Mouse (Mus musculus) layer of hippocampus, postnatal 14 days (tissue): Measurements from ENCODE around the gene Cd109. TPM values are rescaled to one million over a fixed set of nuclear protein-coding genes. Genes with fewer than 3 reads are reported as not detected.

Source experiments
- DNase-seq, 2 experiments: peaks; one replicate each; pipeline ENCODE4 v3.0.0; 2021 to 2022; ENCODE audit warnings: low spot score in 2 of 2, mixed read lengths in 1 of 2
- long read RNA-seq, 2 experiments: library from polyadenylated mRNA; stranded (forward); transcript quantifications; one replicate each; pipeline ENCODE4 v2.0.0; 2021
- total RNA-seq, 2 experiments: library from RNA; stranded (reverse); gene quantifications; 2 replicates each; pipeline ENCODE4 v1.2.3; 2021

The Cd109 gene
- total RNA-seq = 1 to 10 TPM; 6.3 to 7.4 TPM
- long read RNA-seq, experiment 1, partial matches to known transcripts = 3 of 3 reads
- long read RNA-seq, experiment 1, other reads (novel, unspliced or antisense) = 0 of 3 reads
- long read RNA-seq, experiment 2, full-length matches to known transcripts = 3 of 4 reads
- long read RNA-seq, experiment 2, partial matches to known transcripts = 0 of 4 reads
- long read RNA-seq, experiment 2, other reads (novel, unspliced or antisense) = 1 of 4 reads

DNA sequence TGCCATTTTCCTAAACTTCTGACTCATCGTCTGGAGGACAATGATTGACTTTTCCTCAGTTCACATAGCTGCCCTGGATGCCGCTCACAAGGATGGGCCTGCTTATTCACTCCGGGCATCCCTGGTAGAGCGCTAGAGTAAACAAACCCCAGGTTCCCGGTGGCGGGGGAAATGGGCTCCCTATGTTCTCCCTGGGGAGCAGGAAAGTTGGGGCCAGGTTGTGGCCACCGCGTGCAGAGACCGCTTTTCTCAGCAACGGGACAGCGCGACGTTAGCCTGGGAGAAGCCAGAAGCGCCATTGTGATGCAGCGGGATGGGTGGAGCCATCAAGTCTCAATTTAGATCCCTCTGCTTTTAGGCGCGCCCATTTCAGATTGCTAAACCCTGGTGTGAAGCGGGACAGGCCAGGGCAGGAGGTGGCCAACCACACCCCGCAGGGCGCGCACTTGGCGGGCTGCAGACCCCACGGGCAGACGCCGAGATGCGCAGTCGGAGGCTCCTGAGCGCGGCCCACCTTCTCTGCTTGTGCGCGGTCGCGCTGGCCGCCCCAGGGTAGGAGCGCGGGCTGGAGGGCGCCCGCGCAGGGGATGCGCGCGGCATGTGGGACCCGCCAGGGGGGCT, at the start of gene Cd109:
TSS of gene Cd109 (plus strand) at position 146 of the 621 bp plus-strand sequence.
- peak in 1 of 2 experiments; percentile 39 for DNase-seq

DNA sequence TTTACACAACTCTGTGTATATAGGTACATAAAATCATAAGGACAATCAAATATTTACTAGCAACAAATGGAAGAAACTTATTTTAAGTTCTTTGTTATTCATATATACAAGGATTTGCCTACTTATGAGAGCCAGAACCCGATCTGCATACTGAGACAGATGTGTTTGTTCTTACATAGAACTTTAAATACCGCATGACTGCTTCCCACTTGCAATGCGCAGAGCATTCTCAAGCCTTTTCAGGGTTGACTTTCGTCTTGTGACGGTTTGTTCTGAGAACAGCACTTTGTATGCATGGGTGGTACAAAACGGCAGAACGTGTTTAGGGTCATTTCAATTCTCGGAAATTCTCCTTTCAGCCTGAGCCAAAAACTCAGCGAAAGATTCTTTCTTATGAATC, 45.4 kb upstream of the Cd109 start:
- no peak for DNase-seq

DNA sequence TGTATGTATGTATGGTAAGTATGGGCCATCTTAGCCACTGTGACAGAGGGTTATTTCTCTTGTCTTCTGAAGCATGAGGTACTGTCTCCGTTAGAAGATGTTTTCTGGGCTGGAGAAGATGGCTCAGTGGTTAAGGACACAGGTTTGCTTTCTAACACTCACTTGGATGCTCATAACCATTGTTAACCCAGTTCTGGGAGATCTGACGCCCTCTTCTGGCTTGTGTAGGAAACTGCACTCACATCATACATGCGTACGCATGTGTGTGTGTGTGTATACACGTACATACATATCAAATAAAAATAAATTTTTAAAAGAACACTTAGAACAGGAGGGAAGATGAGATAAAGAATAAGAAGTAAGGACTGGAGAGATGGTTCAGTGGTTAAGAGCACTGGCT, 38.9 kb upstream of the Cd109 start:
- DNase-seq = no peak

DNA sequence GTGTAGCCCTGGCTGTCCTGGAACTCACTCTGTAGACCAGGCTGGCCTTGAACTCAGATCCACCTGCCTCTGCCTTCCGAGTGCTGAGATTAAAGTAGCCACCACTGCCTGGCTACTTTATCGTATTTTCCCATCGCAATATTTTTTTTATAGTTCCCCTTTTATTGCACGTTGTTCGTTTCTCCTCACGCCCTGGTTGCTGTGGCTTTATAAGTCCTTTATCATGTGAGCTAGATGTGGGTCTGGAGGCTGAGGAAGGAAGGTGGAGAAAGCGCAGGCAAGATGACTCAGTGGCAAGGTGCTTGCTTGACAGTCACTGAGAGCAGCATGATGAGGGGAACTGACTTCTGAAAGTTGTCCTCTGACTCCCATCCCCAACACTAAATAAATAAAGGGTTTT, 36.5 kb upstream of the Cd109 start:
- no peak for DNase-seq

DNA sequence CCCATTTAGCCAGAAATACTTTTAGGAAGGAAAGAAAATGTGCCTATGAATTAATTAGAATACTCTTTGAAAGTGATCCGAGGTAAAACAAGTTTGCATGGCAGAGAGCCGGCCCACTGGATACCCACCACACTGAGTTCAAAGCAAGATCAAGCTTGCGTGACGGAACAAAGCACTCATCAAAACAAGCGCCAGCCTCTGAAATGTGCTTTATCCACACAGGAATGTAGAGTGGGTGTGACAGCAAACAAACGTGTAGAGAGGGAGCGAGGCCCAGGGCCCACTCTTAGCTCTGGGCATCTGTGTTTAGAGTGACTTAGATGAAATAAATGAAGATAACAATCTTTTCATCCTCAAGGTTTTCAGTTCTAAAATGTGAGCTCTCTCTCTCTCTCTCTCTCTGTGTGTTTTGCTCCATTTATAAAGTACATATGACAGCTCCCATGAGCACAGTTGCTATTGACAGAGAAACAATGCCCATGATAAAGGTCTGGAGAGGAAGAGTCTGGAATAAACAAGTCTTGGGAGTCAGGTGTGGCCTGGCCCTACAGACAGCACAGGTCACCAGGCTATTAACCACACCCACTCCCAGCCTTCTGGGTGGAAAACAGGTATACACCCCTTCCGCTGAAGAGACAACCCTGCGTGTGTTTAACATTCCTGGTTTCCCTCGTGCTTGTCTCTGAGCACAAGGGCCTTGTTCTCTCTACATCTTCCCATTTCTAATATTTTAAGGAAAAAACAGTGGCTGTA, 35.5 kb upstream of the Cd109 start:
- DNase-seq = no peak

DNA sequence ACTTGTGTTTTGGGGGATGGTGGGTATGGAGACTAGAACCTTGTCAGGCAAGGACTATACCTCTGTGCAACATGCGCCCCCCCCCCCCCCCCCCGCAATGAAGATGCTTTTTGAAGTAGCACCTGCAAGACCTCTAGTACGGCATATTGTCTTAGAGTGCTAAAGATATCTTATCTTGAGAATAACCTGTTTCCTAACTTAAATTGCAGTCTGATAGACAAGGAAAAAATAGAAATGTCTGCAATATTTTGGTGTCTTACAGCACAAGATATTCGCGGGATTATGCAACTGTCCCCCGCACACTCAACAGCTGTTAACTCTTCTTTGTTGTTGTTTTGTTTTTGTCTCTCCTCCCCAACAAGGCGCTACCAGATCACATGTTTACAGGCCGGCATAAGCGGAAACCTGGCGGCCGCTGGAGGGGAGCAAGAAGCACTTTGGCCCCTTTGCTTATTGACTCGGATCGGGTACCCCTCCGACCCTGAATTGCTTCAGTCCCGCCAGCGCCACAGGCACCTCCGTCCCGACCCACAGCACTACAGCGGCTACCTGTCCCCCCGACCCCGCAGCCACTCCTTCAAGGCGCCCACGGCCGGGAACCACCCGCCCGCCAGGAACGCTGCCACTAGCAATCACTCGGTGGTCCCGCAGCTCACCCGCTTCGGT, 28.0 kb upstream of the Cd109 start:
- DNase-seq = peak in 1 of 2 experiments; percentile 34

DNA sequence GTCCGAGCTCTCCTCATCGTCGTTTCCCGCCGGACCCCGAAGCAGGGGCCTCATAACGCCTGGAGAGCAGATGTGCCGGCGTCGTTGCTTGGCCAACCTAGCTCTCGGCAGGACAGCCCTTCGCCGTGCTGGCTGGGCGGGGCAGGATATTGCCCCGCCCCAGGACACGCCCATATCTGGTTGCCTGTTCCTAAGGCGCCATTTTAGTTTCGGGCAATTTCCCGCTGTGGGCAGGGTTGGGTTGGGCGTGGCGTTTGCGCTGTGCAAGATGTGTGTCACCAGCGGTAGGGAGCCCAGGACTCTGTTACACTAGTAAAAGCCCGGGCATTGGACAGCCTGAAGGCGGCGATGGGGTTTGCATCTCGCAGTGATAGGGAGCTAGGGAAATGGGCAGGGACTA, 27.4 kb upstream of the Cd109 start, which contains the start of gene Slc17a5:
TSS of gene Slc17a5 (minus strand) at position 128 of the 400 bp plus-strand sequence.
- DNase-seq = peak; percentile 87 to 92

DNA sequence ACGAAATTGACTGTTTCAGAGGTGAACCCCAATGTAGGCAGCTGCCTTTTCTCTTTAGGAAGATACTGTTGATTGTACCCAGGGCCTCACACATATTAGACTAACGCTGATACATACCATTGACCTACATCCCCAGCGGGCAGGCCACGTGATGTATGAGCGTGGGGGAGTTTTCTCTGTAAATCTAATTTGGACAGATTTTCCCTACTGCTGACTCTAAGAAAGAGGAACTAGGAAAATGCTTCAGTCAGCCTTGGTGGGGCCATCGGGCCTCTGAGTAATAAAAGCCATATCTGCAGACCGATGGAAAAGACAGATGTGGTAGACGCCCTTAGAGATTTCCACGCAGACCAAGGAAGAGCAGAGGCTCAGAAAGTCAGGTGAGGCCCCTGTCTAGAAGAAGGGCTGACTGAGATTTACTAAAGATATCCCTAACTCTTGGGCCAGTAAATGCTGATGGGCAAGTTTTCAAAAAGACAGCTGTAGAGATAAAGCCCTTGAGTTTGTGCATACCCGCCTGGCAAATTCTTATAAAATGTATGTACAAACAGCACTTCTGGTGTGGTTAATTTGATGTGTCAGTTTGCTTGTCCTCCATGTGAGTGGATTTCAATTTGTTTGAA, 26.8 kb upstream of the Cd109 start:
- DNase-seq = peak in 1 of 2 experiments; percentile 23

DNA sequence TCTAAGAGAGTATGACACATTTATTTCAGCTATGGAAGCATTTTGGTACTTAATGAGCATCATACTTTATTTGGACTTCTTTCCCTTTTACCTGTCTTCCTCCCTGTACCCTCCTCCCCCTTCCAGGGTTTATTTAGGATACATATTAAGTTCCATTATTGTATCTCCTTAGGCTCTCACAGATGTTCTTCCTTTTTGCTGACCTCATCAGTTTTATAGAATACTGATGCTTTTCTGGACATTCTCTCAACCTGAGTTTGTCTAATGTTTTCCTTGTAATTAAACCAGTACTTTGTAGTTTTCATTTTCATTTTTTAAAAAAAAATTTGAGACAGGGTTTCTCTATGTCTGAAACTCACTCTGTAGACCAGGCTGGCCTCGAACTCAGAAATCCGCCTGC, 24.9 kb upstream of the Cd109 start:
- DNase-seq = no peak

DNA sequence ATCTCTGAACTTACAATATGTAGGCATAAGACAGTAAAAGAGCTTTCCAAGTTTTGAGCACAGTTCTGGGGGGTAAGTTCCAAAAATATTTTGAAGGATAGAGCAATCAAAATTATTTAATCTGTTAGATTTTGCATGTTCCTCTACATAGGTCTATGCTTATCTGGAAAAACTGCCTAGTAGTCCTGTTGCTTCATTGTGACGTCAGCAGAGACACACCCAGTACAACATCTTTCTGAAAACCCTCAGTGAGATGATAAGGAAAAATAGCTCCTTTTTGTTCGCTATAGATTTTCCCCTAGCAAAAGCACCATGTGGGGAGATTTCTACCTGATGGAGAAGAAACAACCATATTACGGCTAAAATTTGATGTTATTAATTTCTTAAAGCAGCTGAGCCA, 20.1 kb upstream of the Cd109 start:
- no peak for DNase-seq

DNA sequence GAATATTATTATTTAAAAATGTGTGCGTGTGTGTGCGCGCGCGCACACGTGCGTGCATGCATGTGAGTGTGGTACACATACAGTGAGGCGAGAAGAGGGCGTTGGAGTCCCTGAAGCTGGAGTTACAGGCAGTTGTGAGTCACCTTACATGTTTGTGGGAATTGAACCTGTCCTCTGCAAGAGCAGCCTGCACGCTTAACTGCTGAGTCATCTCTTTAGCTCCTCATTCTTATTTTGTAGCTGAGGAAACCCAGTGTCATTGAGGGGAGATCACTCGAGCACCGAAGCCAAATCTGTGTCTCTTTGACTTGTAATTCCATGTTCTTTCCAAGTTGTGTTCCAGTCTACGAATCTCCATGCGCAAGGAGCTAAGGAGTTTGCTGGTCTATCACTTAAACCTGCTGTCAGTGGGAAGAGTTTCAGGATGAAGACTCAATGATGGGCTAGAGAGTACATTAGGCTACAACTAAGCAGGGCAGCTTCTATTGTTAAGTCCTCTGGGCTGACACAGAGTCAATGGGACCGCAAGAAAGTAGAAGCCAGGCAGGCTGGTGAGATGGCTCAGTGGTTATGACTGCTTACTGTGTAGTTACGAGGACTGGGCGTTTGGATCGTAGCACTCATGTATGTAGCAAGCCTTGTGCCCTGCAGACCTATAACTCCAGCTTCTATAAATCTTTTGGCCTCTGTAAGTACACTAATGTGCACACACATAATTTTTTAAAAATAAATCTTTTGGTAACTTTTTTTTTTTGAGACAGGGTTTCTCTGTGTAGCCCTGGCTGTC, 19.4 kb upstream of the Cd109 start:
- no peak for DNase-seq

DNA sequence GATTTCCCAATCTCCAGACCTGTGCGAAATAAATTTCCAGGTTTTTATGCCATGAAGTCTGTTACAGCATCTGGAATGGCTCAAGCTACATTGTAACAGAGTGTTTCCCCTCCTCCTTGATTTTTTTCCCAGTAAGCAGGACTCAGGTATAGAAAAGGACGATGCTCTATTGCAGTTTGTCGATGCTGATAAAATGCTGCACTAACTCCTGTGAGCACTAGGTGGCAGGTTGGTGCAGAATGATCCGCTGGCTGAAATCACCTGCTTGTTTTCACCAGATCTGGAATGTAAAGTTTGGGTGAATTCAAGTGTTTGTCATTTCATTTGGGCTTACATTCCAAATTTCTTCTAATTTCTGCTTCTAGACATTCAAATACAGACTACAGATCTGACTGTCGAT, 18.5 kb upstream of the Cd109 start:
- peak; percentile 45 to 54 for DNase-seq

DNA sequence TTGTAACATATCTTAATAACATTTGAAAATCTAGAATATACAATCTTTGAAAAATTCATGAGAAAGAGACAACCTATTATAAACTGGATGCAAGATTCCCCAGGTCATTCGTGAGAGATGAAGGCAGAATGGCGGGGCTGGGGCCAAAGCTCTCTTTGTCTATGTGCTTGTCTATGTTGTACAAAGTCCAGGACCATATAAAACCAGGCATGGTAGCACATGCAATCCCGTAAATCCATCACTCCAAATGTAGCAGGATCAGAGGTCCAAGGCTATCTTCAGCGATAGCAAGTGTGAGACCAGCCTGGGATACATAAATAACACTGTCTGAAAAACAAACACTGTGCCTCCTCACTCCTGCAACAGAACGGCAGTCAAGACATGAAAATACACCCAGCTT, 15.4 kb upstream of the Cd109 start:
- no peak for DNase-seq

DNA sequence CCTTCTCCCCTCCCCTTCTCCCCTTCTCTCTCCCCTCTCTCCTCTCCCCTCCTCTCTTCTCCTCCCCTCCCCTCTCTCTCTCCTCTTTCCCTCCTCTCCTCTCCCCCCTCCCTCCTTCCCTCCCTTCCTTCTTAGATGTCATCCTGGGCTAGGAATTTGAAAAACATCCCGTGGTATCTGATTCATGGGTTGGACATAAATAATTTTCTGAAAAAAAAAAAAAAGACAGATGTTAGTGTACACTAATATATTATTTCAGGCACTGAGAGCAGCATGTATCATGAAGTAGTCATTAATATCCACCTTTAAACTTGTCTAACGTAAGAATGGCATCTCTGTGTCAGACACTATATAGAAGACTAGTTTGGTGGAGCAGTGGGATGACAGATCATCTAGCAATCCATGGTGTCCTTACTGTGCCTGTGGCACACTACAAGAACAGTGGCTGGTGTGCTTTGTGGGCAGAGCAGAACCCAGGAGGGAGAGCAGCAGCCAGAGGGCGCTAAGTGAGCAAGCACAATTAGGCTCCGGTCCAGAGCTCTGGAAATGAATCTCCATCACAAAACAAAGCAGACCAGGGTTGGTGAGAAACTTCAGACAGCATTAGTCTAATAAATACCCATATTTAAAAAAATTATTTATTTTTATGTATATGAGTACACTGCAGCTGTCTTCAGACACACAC, 14.2 kb upstream of the Cd109 start:
- peak in 1 of 2 experiments; percentile 36 for DNase-seq

DNA sequence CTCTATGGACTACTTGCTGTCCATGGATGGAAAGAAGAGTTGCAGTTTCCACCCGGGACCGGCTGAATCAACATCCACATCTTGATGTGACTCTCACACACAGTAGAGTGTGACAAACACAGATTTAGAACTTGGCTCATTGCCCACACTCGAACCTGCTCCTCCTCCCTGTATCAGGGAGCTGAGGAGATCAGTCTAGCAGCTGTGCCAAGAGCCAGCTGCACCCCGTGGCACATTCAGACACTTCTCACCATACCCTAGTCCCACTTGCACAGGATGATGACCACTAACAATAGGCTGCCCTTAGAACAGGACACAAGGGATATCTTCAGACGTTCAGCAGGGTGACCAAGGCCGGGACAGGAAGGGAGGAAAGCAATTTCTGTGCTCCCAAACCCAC, 1.1 kb upstream of the Cd109 start:
- DNase-seq = no peak

DNA sequence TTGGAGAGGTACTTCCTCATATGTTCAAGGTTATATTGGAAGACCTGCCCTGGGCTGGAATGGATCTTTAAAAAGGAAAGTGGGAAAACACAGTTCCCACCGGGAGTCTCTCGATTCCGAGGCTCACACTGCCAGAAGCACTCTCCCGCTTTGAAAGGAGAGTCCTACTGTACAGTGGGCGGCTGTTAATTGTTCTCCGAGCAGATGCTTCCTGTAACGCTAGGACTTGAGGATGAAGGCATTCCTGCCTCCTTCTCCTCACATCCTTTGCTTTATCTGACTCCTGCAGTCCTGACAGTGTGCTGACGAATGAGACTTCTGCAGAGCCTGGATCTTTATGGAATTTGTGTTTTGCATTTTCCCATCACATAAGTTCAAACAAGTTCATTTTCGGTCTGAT, 3.9 kb downstream of the Cd109 start:
- DNase-seq = no peak

DNA sequence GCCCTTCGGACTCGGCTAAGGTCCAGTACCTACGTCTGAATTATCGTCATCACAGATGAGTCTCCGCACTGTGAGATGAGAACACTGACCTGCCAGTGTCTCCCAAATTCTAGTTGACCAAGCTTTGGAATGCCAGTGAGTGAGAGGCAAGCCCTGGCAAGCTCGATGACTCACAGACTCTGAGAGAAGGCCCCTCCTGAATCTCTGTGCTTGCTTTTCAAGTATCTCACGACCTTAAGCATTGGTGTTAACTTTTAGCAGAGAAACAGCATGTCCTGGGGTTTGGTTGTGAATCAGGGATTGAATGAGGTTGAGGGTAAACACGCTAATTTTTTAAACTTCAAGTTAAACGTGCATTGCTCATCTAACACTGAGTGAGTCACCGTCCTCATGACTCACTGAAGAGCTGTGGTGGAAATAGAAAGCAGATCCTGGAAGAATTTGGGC, 8.0 kb downstream of the Cd109 start:
- no peak for DNase-seq

DNA sequence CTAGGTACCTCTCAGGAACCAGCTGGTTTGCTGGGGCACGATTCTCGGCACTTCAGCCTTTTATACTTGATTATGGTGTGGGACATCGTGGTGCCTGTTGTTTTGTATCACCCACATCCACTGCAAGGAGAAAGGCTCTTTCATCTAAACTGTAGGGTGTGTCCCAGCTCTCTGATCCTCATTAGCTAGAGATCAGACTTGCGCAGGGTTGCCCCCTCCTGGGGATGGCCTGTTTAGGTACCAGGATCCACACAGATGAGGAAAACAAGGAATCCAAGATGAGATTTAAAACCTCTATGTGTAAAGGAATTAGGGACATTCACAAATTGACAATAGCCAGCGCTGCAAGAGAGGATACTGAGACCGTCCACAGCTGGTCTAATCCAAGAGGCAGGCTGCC, 14.6 kb downstream of the Cd109 start:
- DNase-seq = no peak

DNA sequence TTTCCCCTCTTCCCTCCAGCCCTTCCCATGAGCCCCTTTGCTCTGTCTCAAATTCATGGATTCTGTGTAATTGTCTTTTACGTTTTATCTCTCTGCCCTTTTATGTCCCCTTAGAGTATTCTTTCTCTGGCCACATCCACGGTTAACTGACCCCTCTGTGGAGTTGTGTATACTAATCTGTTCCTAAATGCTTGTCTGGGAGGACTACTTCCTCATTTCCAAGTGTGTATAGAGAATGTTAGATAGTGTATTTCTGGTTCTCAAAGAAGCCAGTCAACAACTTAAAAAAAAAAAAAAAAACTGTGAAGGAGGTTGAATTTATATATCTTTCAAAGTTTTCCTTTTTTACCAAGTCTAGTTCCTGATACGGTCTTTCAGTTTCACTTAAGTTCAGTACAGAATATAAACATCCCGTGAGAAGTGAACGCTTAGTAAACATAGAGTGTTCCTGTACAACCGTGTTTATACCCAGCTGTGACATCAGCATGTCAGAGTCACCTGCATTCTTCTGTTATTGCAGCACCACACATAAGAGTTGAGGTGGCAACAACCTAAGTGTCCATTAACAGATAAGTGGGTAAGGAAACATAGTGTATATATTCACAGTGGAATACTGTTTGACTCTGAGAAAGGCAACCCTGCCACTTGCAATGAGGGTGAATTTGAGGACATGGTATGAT, 16.5 kb downstream of the Cd109 start:
- DNase-seq = no peak
